Mouse (Mus musculus): ENCODE data around the gene Tle3.

- TF ChIP-seq CTCF (IDR thresholded peaks at IDR 0.05; ENCODE audit: borderline replicate concordance, insufficient read depth, low read length) = no peak
- TF ChIP-seq POLR2A (IDR thresholded peaks at IDR 0.05; ENCODE audit: low read depth, low read length) = no peak
Observed at GRCm38 (mm10) chr9:61424245-61424644, 52.1 kb downstream of the Tle3 start.

All from embryonic fibroblast, embryonic 13.5 days (primary cell).